Mouse (Mus musculus) embryonic facial prominence, embryonic 13.5 days (tissue): ENCODE results near the gene Fer. TPM values are rescaled to one million over a fixed set of nuclear protein-coding genes. Genes with fewer than 3 reads are reported as not detected.

Experiments
- ATAC-seq: fragments of 200-750 bp; cut with Nextera tagmentation; 2 replicates; pipeline ENCODE4 v1.8.0; 2017; ENCODE audit warnings: low read depth; ENCODE audit not compliant: insufficient number of reproducible peaks, insufficient read depth, low FRiP score, low TSS enrichment
- H3K27ac ChIP-seq: fragments of 300-500 bp; sonication (generic); 2 replicates; pipeline ENCODE4 v1.5.1; 2015; ENCODE audit warnings: moderate library complexity, mild to moderate bottlenecking, inconsistent platforms
- H3K27me3 ChIP-seq: fragments of 300-500 bp; sonication (generic); 2 replicates; pipeline ENCODE4 v1.6.1; 2015; ENCODE audit warnings: mild to moderate bottlenecking, inconsistent platforms
- H3K36me3 ChIP-seq: fragments of 300-500 bp; sonication (generic); 2 replicates; pipeline ENCODE4 v1.6.1; 2015; ENCODE audit warnings: mild to moderate bottlenecking, inconsistent platforms
- H3K4me1 ChIP-seq: fragments of 300-500 bp; sonication (generic); 2 replicates; pipeline ENCODE4 v1.6.1; 2015; ENCODE audit warnings: inconsistent platforms
- H3K4me2 ChIP-seq: fragments of 300-500 bp; sonication (generic); 2 replicates; pipeline ENCODE4 v1.6.1; 2015; ENCODE audit warnings: moderate library complexity, mild to moderate bottlenecking, inconsistent platforms
- H3K4me3 ChIP-seq: fragments of 300-500 bp; sonication (generic); 2 replicates; pipeline ENCODE4 v1.5.1; 2015; ENCODE audit warnings: mild to moderate bottlenecking, inconsistent platforms
- H3K9ac ChIP-seq: fragments of 300-500 bp; sonication (generic); 2 replicates; pipeline ENCODE4 v1.6.1; 2015; ENCODE audit warnings: mild to moderate bottlenecking, inconsistent platforms
- H3K9me3 ChIP-seq: fragments of 300-500 bp; sonication (generic); 2 replicates; pipeline ENCODE4 v1.6.1; 2016; ENCODE audit warnings: inconsistent platforms
- WGBS: fragments of 180-500 bp; shearing (Covaris S2); methylation state at CpG from one replicate; pipeline ENCODE4 v1.1.7; 2015; ENCODE audit warnings: mixed read lengths; 5-methylcytosine and 5-hydroxymethylcytosine counted together
- polyA plus RNA-seq: library from polyadenylated mRNA; unstranded; fragments of >200 nt; fragmentation: Nextera tagmentation; extraction: Ambion mirVana; gene quantifications from 2 replicates; pipeline ENCODE4 v1.2.1, GENCODE M21; 2015

The Fer gene
- polyA plus RNA-seq, 1 experiment from 2014 or later = 33.4 TPM

DNA sequence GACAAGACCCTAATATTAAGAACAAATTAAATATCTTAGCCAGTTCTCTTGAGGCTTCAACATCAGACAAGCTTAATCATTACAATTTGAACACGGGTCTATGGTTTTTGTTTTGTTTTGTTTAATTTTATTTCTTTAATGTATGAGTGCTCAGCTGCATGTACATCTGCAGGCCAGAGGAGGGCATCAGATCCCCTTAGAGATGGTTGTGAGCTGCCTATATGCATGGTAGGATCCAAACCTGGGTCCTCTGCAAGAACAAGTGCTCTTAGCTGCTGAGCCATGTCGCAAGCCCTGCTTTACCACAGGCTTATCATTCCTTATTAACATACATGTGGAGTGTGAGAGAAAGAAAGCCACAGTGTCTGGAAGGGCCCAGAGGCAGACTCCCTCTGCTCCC lies 163.6 kb downstream of the Fer start:
- no peak overlapping the region for H3K4me3 ChIP-seq
- no peaks in the 10 kb centered on the region for H3K27me3 ChIP-seq
- no peak overlapping the region for H3K27ac ChIP-seq
- no peaks in the 10 kb centered on the region for H3K4me1 ChIP-seq
- 66% methylated on average over 2 of the region's 2 CpGs for whole genome bisulfite sequencing
- H3K9ac ChIP-seq = no peak overlapping the region
- no peak for ATAC-seq
- no peaks in the 10 kb centered on the region for H3K36me3 ChIP-seq
- H3K4me2 ChIP-seq = no peak overlapping the region
- H3K9me3 ChIP-seq = no peaks in the 10 kb centered on the region

DNA sequence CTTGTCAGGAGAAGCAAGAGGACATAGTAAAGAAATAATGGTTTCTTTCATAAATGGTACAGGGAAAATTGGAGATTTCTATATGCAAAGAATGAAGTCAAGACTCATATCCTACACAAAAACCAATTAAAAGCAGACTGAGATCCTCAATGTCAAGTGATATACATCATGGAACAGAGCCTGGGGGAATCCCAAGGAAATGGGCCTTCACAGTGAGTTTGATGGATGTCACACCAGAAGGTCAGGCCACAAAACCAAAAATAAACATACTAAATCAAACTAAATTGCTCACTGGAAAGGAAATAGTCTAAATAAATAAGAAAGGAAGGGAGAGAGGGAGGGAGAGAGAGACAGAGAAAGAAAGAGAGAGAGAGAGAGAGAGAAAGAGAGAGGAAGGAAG lies 178.9 kb downstream of the Fer start:
- H3K4me1 ChIP-seq = no peaks in the 10 kb centered on the region
- H3K4me2 ChIP-seq = no peak overlapping the region
- no peak overlapping the region for H3K9ac ChIP-seq
- H3K36me3 ChIP-seq = peaks cover 8% of the 10 kb centered on the region; the same call in 1 of the 2 replicates
- no peaks in the 10 kb centered on the region for H3K27me3 ChIP-seq
- H3K9me3 ChIP-seq = no peaks in the 10 kb centered on the region
- no peak overlapping the region for H3K27ac ChIP-seq
- no peak overlapping the region for H3K4me3 ChIP-seq
- no peak for ATAC-seq

DNA sequence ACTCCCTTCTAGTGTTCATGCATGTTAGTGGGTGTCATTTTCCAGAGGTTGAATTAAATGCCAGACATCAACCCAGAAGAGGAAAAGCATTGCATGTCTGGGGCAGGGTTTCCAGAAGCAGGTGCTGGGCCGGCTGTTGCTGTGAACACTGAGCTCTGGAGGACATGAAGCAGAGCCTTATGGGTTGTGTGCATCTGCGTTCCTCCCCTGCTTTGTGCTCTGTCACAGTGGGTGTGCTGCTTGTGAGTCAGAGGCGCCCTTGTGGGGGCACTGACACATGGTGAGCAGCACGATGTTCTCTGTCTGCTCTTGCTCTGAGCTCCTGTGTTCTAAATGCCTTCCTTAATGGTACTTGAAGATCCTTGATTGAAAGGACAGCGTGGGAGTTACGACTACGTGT lies 182.5 kb downstream of the Fer start:
- H3K27ac ChIP-seq = no peak overlapping the region
- H3K9ac ChIP-seq = no peak overlapping the region
- no peak overlapping the region for H3K4me3 ChIP-seq
- H3K4me2 ChIP-seq = no peak overlapping the region
- no peaks in the 10 kb centered on the region for H3K9me3 ChIP-seq
- H3K36me3 ChIP-seq = 0 out of 2 replicates have a peak, but pooled peaks cover 2% of the 10 kb centered on the region
- ATAC-seq = no peak
- WGBS = 76% methylated on average over 7 of the region's 7 CpGs
- H3K4me1 ChIP-seq = peaks cover 4% of the 10 kb centered on the region
- H3K27me3 ChIP-seq = no peaks in the 10 kb centered on the region

DNA sequence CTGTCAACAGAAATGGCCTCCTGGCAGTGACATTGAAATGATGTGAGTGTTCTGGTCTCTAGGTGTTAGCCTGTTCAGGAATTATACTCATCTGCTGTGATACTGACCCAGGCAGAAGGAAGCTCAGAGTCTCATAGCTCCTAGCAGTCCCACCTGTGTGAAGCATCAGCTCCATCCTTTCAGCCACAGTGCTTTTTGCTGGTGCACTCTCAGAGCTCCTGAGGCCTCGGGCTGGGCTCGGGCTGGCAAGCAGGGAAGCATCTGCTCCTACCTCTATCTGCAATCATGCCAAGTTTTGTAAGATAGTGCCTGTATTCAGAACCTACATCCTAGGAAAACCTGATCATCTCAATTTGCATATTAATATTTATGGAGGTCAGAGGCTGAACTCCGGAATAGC lies 183.7 kb downstream of the Fer start:
- H3K9ac ChIP-seq = no peak overlapping the region
- no peaks in the 10 kb centered on the region for H3K9me3 ChIP-seq
- no peak for ATAC-seq
- H3K27me3 ChIP-seq = no peaks in the 10 kb centered on the region
- peaks cover 4% of the 10 kb centered on the region for H3K4me1 ChIP-seq
- H3K36me3 ChIP-seq = 0 out of 2 replicates have a peak, but pooled peaks cover 2% of the 10 kb centered on the region
- 93% methylated on average over 3 of the region's 3 CpGs for WGBS
- H3K4me2 ChIP-seq = no peak overlapping the region
- H3K4me3 ChIP-seq = no peak overlapping the region
- no peak overlapping the region for H3K27ac ChIP-seq

DNA sequence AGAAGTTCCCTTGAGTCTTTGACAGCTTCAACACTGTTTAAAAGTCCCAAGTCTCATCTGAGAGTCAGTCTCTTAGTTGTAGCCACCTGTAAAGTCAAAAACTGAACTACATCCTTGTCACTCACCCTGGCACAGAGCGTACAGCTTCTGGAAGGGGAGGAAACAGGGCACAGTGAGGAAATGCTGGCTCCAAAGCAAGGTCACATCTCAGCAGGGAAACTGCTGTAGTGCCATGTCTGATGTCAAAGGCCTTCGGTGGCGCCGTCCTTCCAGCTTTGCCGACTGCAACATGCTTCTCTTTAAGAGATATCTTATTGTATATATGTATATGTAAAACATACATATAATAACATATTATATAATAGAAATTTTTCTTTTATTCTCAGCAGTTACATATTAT lies 188.0 kb downstream of the Fer start:
- Histone ChIP-seq H3K4me1 (peaks cover 4% of the 10 kb centered on the region), H3K36me3 (0 out of 2 replicates have a peak, but pooled peaks cover 2% of the 10 kb centered on the region), H3K9me3 (no peaks in the 10 kb centered on the region), H3K9ac (no peak overlapping the region), H3K27me3 (no peaks in the 10 kb centered on the region), H3K27ac (no peak overlapping the region), H3K4me2 (no peak overlapping the region), H3K4me3 (no peak overlapping the region)
- WGBS = 86% methylated on average over 5 of the region's 5 CpGs
- no peak for ATAC-seq

DNA sequence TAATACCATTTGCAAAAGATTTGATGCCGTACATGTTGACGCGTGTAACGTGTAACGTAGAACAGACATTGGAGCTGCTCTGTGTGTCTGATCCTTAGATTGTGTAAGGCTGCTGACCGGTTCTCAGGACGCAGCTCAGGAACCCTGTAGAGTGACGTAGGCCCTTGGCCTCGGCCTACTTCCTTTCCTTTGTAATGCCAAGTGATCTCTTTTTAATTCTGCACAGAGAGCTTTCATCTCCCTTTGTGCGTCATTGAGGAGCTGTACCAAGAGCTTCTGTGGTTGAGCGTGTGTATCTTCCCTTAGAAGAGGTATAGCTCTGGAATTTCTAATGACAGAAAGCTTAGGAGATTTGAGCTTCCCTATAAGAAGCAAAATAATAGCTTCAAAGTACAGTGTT lies 190.8 kb downstream of the Fer start:
- no peak overlapping the region for H3K9ac ChIP-seq
- no peaks in the 10 kb centered on the region for H3K9me3 ChIP-seq
- H3K36me3 ChIP-seq = peaks cover 2% of the 10 kb centered on the region; the same call in 1 of the 2 replicates
- no peak overlapping the region for H3K4me2 ChIP-seq
- peaks cover 4% of the 10 kb centered on the region for H3K4me1 ChIP-seq
- H3K27ac ChIP-seq = no peak overlapping the region
- ATAC-seq = no peak
- no peak overlapping the region for H3K4me3 ChIP-seq
- H3K27me3 ChIP-seq = no peaks in the 10 kb centered on the region
- WGBS = 90% methylated on average over 11 of the region's 11 CpGs

DNA sequence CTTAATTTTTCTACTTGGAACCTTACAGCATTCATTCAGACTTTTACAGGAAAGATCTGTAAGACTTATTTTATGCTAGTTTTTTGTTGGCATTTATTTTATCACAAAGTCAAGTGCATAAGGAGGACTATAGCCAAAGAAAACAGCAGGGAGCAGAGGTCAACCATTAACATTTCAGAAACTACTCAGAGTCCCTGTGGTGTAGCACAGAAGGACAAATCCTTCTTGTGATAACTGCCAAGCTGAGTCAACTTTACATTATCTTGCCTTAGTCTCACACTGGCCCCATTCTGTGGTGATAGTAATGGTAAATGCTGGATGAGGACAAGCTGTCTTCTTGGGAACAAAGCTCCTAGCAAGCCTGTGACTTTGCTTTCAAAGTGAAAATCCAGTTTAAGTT lies 197.7 kb downstream of the Fer start:
- peaks cover 5% of the 10 kb centered on the region; the same call in 1 of the 2 replicates for H3K36me3 ChIP-seq
- H3K4me1 ChIP-seq = no peaks in the 10 kb centered on the region
- no peaks in the 10 kb centered on the region for H3K9me3 ChIP-seq
- H3K4me2 ChIP-seq = no peak overlapping the region
- no peaks in the 10 kb centered on the region for H3K27me3 ChIP-seq
- H3K9ac ChIP-seq = no peak overlapping the region
- no peak overlapping the region for H3K27ac ChIP-seq
- ATAC-seq = no peak
- H3K4me3 ChIP-seq = no peak overlapping the region

DNA sequence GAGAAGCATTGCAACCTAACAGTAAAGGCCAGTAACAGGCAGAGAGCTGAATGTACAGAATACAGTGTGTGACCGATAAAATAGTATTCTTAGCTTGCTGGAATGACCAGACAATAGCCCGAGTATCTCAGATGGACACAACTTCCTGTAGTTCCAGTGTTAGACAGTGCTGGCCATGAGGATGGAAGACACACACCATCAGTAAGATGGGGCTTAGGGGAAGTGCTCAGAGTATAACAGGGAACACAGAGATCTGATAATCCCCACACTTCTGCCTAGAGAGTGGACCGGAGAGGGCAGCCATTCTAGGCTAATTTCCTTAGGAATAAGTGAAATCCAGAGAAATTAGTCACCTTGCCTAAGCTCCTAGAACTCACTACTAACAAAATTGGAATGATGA lies 202.4 kb downstream of the Fer start:
- 92% methylated on average over 3 of the region's 3 CpGs for WGBS
- Histone ChIP-seq H3K27ac (no peak overlapping the region), H3K9me3 (no peaks in the 10 kb centered on the region), H3K4me2 (no peak overlapping the region), H3K9ac (no peak overlapping the region), H3K36me3 (no peaks in the 10 kb centered on the region), H3K4me1 (no peaks in the 10 kb centered on the region), H3K4me3 (no peak overlapping the region), H3K27me3 (no peaks in the 10 kb centered on the region)
- ATAC-seq = no peak

DNA sequence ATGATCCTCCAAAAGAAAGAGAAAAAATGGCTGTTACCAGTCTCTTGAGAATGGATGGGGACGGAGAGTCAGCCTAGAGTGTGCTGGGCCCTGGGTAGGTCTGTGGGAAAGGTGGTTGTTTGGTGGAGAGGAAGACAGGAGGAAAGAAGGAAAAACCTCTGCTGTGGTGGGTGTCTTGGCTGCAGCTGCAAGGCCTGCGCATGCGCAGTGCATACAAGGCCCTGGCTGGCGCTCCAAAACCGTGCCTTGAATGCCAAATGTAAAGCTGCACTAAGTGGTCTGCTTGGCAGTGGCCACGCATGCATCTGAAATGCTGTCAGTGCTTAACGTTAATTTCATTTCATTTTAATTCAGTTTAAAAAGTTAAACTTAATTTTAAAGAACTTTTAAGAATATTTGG lies 214.5 kb downstream of the Fer start:
- Histone ChIP-seq H3K27ac (no peak overlapping the region), H3K4me1 (no peaks in the 10 kb centered on the region), H3K4me2 (no peak overlapping the region), H3K27me3 (no peaks in the 10 kb centered on the region), H3K9me3 (no peaks in the 10 kb centered on the region), H3K4me3 (no peak overlapping the region), H3K9ac (no peak overlapping the region), H3K36me3 (no peaks in the 10 kb centered on the region)
- ATAC-seq = no peak
- 85% methylated on average over 7 of the region's 7 CpGs for WGBS

DNA sequence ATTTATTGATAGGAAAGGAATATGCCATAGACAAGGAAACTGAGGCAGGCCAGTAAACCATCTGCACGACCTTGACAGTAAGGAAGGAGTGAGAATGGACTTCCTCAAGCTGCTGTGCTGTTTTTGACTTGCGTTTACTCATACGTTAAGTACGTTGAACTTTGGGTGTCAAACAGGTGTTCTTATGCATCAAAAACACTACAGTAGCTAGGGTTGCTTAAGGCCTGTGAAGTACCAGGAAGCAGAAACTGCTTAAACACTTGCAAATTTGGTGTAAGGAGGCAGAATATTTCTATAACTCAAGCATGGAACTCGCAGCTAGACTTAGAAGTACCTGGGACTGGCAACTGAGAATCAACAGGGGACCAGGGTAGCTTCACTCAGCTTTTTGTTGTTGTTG lies 221.9 kb downstream of the Fer start:
- H3K9ac ChIP-seq = no peak overlapping the region
- no peak overlapping the region for H3K4me3 ChIP-seq
- no peaks in the 10 kb centered on the region for H3K36me3 ChIP-seq
- H3K4me2 ChIP-seq = no peak overlapping the region
- H3K27me3 ChIP-seq = no peaks in the 10 kb centered on the region
- WGBS = 94% methylated on average over 5 of the region's 5 CpGs
- H3K9me3 ChIP-seq = no peaks in the 10 kb centered on the region
- H3K27ac ChIP-seq = no peak overlapping the region
- H3K4me1 ChIP-seq = peaks cover 8% of the 10 kb centered on the region; the same call in 1 of the 2 replicates
- ATAC-seq = no peak

DNA sequence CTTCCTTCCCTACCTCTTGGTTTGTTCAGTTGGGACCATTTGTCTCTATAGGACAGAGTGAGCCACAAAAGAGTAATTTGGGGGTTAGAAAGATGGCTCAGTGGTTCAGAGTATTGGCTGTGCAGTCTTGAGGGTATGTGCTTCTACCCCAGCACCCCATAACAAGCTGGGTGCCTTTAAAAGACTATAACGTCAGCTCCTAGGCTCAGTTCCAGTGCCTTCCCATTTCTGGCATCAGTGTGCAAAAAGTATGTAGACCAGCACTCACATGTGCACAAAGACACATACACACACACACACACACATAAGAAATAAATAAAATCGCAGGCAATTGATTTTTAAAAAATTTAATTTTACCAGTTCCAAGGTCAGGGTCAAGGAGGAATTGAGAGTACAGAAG lies 222.6 kb downstream of the Fer start:
- no peak overlapping the region for H3K4me2 ChIP-seq
- no peak overlapping the region for H3K4me3 ChIP-seq
- no peak for ATAC-seq
- H3K9me3 ChIP-seq = no peaks in the 10 kb centered on the region
- no peak overlapping the region for H3K27ac ChIP-seq
- no peaks in the 10 kb centered on the region for H3K27me3 ChIP-seq
- H3K4me1 ChIP-seq = peaks cover 8% of the 10 kb centered on the region; the same call in 1 of the 2 replicates
- H3K9ac ChIP-seq = no peak overlapping the region
- WGBS = 84% methylated on average over 2 of the region's 2 CpGs
- H3K36me3 ChIP-seq = no peaks in the 10 kb centered on the region

DNA sequence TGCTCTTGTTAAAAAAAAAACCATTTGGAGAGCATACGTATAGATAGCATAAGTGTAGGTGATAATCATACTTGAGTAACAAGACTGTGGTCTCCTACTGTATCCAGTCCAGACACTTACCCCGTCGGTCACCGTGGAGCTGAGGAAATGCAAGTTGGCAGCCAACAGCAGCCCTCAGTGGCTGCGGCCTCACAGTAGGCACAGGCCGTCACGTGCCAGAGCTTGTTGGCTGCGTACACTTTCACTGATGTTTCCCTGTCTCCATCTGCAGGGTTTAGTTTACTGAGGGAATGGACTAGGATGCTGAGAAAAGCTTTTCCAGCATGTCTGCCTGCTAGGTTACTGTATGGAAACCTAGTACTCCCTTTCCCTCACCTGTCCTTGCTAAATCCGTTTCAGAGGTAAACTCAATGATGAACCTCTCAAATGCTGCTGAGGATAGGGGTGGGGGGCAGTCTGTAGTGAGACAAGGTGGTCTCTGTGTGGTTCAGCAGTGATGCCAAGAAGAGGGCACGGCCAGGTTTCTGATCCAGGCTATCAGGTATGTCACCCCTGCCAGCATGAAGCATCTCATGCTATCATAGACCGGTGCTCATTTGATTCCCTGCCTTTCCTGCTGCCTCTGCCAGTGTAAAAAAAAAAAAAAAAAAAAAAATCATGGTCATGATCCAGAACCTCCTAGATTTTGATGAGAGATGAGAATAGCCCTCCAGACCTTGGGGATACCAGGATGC lies 224.2 kb downstream of the Fer start:
- H3K9ac ChIP-seq = no peak overlapping the region
- H3K27me3 ChIP-seq = no peaks in the 10 kb centered on the region
- no peaks in the 10 kb centered on the region for H3K9me3 ChIP-seq
- ATAC-seq = no peak
- H3K4me3 ChIP-seq = no peak overlapping the region
- peaks cover 8% of the 10 kb centered on the region; the same call in 1 of the 2 replicates for H3K4me1 ChIP-seq
- 85% methylated on average over 11 of the region's 11 CpGs for WGBS
- no peaks in the 10 kb centered on the region for H3K36me3 ChIP-seq
- peak overlapping the region; percentile 22; the same call in 1 of the 2 replicates for H3K27ac ChIP-seq
- H3K4me2 ChIP-seq = no peak overlapping the region
